Mouse (Mus musculus): Measurements from ENCODE around the gene Olfr1537. TPM values are rescaled to one million over a fixed set of nuclear protein-coding genes. Genes with fewer than 3 reads are reported as not detected.

Gene Olfr1537
- polyA plus RNA-seq (2015; fragmentation: Nextera tagmentation; extraction: Ambion mirVana) = not detected in 2 replicates

GRCm38 (mm10) chr9:39249894-39250293 lies at the start of gene Olfr1537:
Gene Olfr1537 (minus strand): TSS chr9:39249994.
- Histone ChIP-seq H3K36me3 (ENCODE audit: control insufficient read depth, insufficient read depth, low read length) (no peaks in the 10 kb centered on the region), H3K9ac (ENCODE audit: low read depth, low read length) (no peak within 1 kb of the TSS), H3K4me3 (ENCODE audit: low read depth, low read length) (no peak within 1 kb of the TSS), H3K4me2 (ENCODE audit: low read length) (no peak within 1 kb of the TSS), H3K9me3 (replicated peaks; ENCODE audit: control insufficient read depth, low read length, poor library complexity, severe bottlenecking) (no peaks in the 10 kb centered on the region), H3K4me1 (ENCODE audit: control insufficient read depth, insufficient read depth, low read length) (no peaks in the 10 kb centered on the region), H3K27me3 (ENCODE audit: control insufficient read depth, insufficient read depth, low read depth, low read length) (no peaks in the 10 kb centered on the region), H3K27ac (ENCODE audit: low read length) (no peak within 1 kb of the TSS)
- WGBS = 95% methylated on average over 1 of the region's 1 CpGs
- ATAC-seq = no peak

DNA sequence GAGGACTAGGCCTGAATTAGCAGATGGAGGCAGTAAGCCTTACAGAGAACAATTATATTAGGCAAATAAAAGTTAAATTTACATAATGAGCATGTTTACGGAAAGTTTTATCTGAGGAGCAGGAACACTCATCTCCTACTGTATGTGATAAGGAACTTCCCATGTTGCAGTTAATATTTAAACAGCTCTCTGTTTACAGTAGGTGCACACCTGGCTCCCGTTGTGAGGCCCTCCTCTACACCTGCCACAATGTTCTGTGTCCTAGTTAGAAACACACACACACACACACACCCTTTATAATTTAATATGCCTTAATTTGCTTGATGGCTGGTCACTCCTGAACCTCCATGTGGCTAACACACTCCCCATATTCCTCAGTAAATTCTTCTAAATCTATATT lies 37.3 kb upstream of the Olfr1537 start:
- no peak for ATAC-seq
- H3K27ac ChIP-seq (ENCODE audit: low read length) = no peak overlapping the region

DNA sequence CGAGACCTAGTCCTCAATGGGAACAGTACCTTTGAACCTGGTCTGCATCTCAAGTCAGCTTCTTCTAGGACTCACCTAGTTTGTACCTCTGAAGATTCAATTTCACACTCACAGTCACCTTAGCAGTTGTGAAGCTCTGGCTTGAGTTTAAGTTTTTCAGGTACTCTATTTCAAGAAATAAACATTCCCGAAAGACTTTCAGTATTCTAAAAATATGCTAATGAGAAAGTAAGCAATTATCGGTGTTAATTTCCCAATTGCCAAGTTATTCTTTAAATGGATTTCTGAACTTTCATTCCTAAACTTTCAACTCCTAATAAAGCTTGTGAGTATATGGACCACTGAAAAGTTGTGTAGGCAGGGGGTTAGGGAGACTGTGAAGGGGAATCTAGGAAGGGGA lies 26.9 kb upstream of the Olfr1537 start, which contains the start of gene Olfr945:
Olfr945 (minus strand) TSS at position 101 of the 400 bp plus-strand sequence.
- Histone ChIP-seq H3K27ac (ENCODE audit: low read length) (no peak within 1 kb of the TSS), H3K36me3 (ENCODE audit: control insufficient read depth, insufficient read depth, low read length) (no peaks in the 10 kb centered on the region), H3K9me3 (replicated peaks; ENCODE audit: control insufficient read depth, low read length, poor library complexity, severe bottlenecking) (no peaks in the 10 kb centered on the region), H3K4me2 (ENCODE audit: low read length) (no peak within 1 kb of the TSS), H3K4me1 (ENCODE audit: control insufficient read depth, insufficient read depth, low read length) (no peaks in the 10 kb centered on the region), H3K27me3 (ENCODE audit: control insufficient read depth, insufficient read depth, low read depth, low read length) (no peaks in the 10 kb centered on the region), H3K4me3 (ENCODE audit: low read depth, low read length) (no peak within 1 kb of the TSS), H3K9ac (ENCODE audit: low read depth, low read length) (no peak within 1 kb of the TSS)
- ATAC-seq = no peak
- WGBS = 89% methylated on average over 3 of the region's 3 CpGs

More for the DNA sequence above, 37.3 kb upstream of the Olfr1537 start:
- Histone ChIP-seq H3K27me3 (ENCODE audit: control insufficient read depth, insufficient read depth, low read depth, low read length) (no peaks in the 10 kb centered on the region), H3K4me2 (ENCODE audit: low read length) (no peak overlapping the region), H3K36me3 (ENCODE audit: control insufficient read depth, insufficient read depth, low read length) (no peaks in the 10 kb centered on the region), H3K9me3 (replicated peaks; ENCODE audit: control insufficient read depth, low read length, poor library complexity, severe bottlenecking) (no peaks in the 10 kb centered on the region), H3K9ac (ENCODE audit: low read depth, low read length) (no peak overlapping the region), H3K4me1 (ENCODE audit: control insufficient read depth, insufficient read depth, low read length) (no peaks in the 10 kb centered on the region), H3K4me3 (ENCODE audit: low read depth, low read length) (no peak overlapping the region)
- 77% methylated on average over 2 of the region's 2 CpGs for WGBS

GRCm38 (mm10) chr9:39201620-39202019 lies 48.2 kb downstream of the Olfr1537 start, which contains the start of gene Olfr944:
Gene Olfr944 (plus strand): TSS chr9:39201920.
- Histone ChIP-seq H3K27me3 (ENCODE audit: control insufficient read depth, insufficient read depth, low read depth, low read length) (no peaks in the 10 kb centered on the region), H3K9me3 (replicated peaks; ENCODE audit: control insufficient read depth, low read length, poor library complexity, severe bottlenecking) (no peaks in the 10 kb centered on the region), H3K4me2 (ENCODE audit: low read length) (no peak within 1 kb of the TSS), H3K4me1 (ENCODE audit: control insufficient read depth, insufficient read depth, low read length) (no peaks in the 10 kb centered on the region), H3K9ac (ENCODE audit: low read depth, low read length) (no peak within 1 kb of the TSS), H3K27ac (ENCODE audit: low read length) (no peak within 1 kb of the TSS), H3K4me3 (ENCODE audit: low read depth, low read length) (no peak within 1 kb of the TSS), H3K36me3 (ENCODE audit: control insufficient read depth, insufficient read depth, low read length) (no peaks in the 10 kb centered on the region)
- no peak for ATAC-seq

Other genes starting within 250 kb of the Olfr1537 start
- gene Olfr146, start 226.6 kb downstream of the Olfr1537 start, polyA plus RNA-seq (2015; fragmentation: Nextera tagmentation; extraction: Ambion mirVana) = not detected in 2 replicates
- gene Olfr937, start 185.0 kb downstream of the Olfr1537 start, polyA plus RNA-seq (2015; fragmentation: Nextera tagmentation; extraction: Ambion mirVana) = not detected in 2 replicates
- gene Olfr938, start 171.1 kb downstream of the Olfr1537 start, polyA plus RNA-seq (2015; fragmentation: Nextera tagmentation; extraction: Ambion mirVana) = not detected in 2 replicates
- gene Olfr27, start 121.9 kb downstream of the Olfr1537 start, polyA plus RNA-seq (2015; fragmentation: Nextera tagmentation; extraction: Ambion mirVana) = not detected in 2 replicates
- gene Olfr943, start 83.7 kb downstream of the Olfr1537 start, polyA plus RNA-seq (2015; fragmentation: Nextera tagmentation; extraction: Ambion mirVana) = not detected in 2 replicates
- gene Olfr944, start 48.1 kb downstream of the Olfr1537 start, polyA plus RNA-seq (2015; fragmentation: Nextera tagmentation; extraction: Ambion mirVana) = not detected in 2 replicates
- not detected in 2 replicates for gene Olfr945, start 26.8 kb upstream of the Olfr1537 start, polyA plus RNA-seq (2015; fragmentation: Nextera tagmentation; extraction: Ambion mirVana)
- not detected in 2 replicates for gene Olfr948, start 76.1 kb upstream of the Olfr1537 start, polyA plus RNA-seq (2015; fragmentation: Nextera tagmentation; extraction: Ambion mirVana)
- gene Olfr951, start 137.4 kb upstream of the Olfr1537 start, polyA plus RNA-seq (2015; fragmentation: Nextera tagmentation; extraction: Ambion mirVana) = not detected in 2 replicates
- gene Olfr952, start 177.2 kb upstream of the Olfr1537 start, polyA plus RNA-seq (2015; fragmentation: Nextera tagmentation; extraction: Ambion mirVana) = not detected in 2 replicates
- gene Olfr954, start 206.7 kb upstream of the Olfr1537 start, polyA plus RNA-seq (2015; fragmentation: Nextera tagmentation; extraction: Ambion mirVana) = not detected in 2 replicates
- gene Olfr955, start 221.9 kb upstream of the Olfr1537 start, polyA plus RNA-seq (2015; fragmentation: Nextera tagmentation; extraction: Ambion mirVana) = not detected in 2 replicates
- not detected in 2 replicates for gene Olfr44, start 244.0 kb upstream of the Olfr1537 start, polyA plus RNA-seq (2015; fragmentation: Nextera tagmentation; extraction: Ambion mirVana)

Measured in midbrain, embryonic 16.5 days (tissue).